In the genomic region with DNA sequence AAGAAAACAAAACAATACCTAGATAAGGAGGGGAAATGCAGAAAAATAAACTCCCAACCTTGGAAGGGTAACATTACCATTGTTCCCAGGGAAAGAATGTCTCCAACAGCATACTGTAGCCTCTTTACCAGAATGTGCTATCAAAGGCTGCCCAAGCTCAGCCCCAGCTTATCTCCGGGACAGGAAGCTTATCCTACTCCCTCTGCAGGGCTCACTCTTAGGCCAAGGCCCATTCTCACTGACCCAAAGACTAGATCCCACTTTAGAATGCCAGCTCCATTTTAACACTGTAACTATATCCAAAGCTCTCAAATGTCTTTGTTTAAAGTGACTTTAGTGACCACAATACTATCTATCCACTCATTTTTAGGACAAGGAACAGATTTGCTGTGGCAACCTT, we compare ENCODE assay signal across 26 mouse cellular contexts. TPM values are rescaled to one million over a fixed set of nuclear protein-coding genes. Genes with fewer than 3 reads are reported as not detected.
DNase-seq lines count a peak whose midpoint lies in the region; ATAC-seq and TF ChIP-seq lines count a peak whose summit lies in the region.
"Had no signal": no experiment of that assay in that cellular context is flagged by ENCODE, and none has a peak within 500 bp of the region (broad histone marks: within the 10 kb centered on the region; RNA-seq: fewer than 3 reads in every experiment).

No protein-coding gene starts in this region.

- DNase-seq in heart, adult 11 months, result peak; percentile 81
- no peak for DNase-seq in heart, adult 2 months
- no peak for DNase-seq in heart, adult 9 months (ENCODE audit: low spot score in 2 of 2)
- no peak for DNase-seq in ES-E14 (ENCODE audit: low read depth, low spot score)
- no peak for DNase-seq in liver, embryonic 14.5 days (ENCODE audit: low read depth in 3 of 3, low spot score in 3 of 3)
- no peak for DNase-seq in B cell, adult 2 months
- DNase-seq: adrenal gland, adult 8-10 months; cerebellum, adult 11-12 months; cerebellum, postnatal 10 days; gastrocnemius, postnatal 10 days; kidney, adult 8-10 months; kidney, postnatal 25 days; lung, adult 18-20 months; lung, postnatal 10 days; right cerebral cortex, postnatal 25 days; spleen, adult 18-20 months had no signal

- no peak overlapping the region for H3K9ac ChIP-seq in heart, adult 2 months (ENCODE audit: low read depth, low read length)
- H3K9ac ChIP-seq in heart, embryonic 16.5 days (ENCODE audit: low read length), result no peak overlapping the region
- peak overlapping the region; percentile 45; the same call in 1 of the 2 replicates for H3K9ac ChIP-seq in ES-E14 (ENCODE audit: insufficient read depth, low read depth, low read length, poor library complexity, severe bottlenecking)
- 0 out of 2 replicates have a peak overlapping the region, but pooled peaks have one; percentile 18 for H3K9ac ChIP-seq in liver, embryonic 14.5 days (replicated peaks)
- no peak overlapping the region for H3K9ac ChIP-seq in kidney, embryonic 16.5 days (replicated peaks; ENCODE audit: low read length)
- H3K9ac ChIP-seq: hindbrain, embryonic 14.5 days; midbrain, embryonic 12.5 days had no signal

- H3K27me3 ChIP-seq in heart, adult 2 months (ENCODE audit: control insufficient read depth, insufficient read depth, low read length), result no peaks in the 10 kb centered on the region
- no peaks in the 10 kb centered on the region for H3K27me3 ChIP-seq in heart, embryonic 16.5 days (ENCODE audit: control insufficient read depth, insufficient read depth, low read length)
- H3K27me3 ChIP-seq in liver, embryonic 14.5 days (ENCODE audit: control insufficient read depth, insufficient read depth, low read length), result no peaks in the 10 kb centered on the region
- H3K27me3 ChIP-seq in kidney, embryonic 16.5 days (ENCODE audit: insufficient read depth, low read length), result no peaks in the 10 kb centered on the region
- H3K27me3 ChIP-seq: midbrain, embryonic 12.5 days had no signal

- intact Hi-C loops in heart, adult 2 months (cut with DNase I), result no loop called here

- no peak for TF ChIP-seq CTCF in heart, adult 2 months (IDR thresholded peaks at IDR 0.05)
- TF ChIP-seq CTCF in liver, embryonic 14.5 days (IDR thresholded peaks at IDR 0.05; ENCODE audit: low read depth), result no peak

- peaks cover 3% of the 10 kb centered on the region for H3K36me3 ChIP-seq in heart, adult 2 months (ENCODE audit: control insufficient read depth, insufficient read depth, low read length)
- H3K36me3 ChIP-seq in heart, embryonic 16.5 days (ENCODE audit: control insufficient read depth, insufficient read depth), result no peaks in the 10 kb centered on the region
- no peaks in the 10 kb centered on the region; the same call in 1 of the 2 replicates for H3K36me3 ChIP-seq in ES-E14 (ENCODE audit: control insufficient read depth, insufficient read depth, low read length, poor library complexity, severe bottlenecking)
- H3K36me3 ChIP-seq in liver, embryonic 14.5 days (replicated peaks; ENCODE audit: control insufficient read depth, insufficient read depth, low read depth), result no peaks in the 10 kb centered on the region
- H3K36me3 ChIP-seq in kidney, embryonic 16.5 days (ENCODE audit: insufficient read depth, low read length), result no peaks in the 10 kb centered on the region
- H3K36me3 ChIP-seq: midbrain, embryonic 12.5 days had no signal

- no peaks in the 10 kb centered on the region for H3K9me3 ChIP-seq in heart, embryonic 16.5 days (replicated peaks; ENCODE audit: control insufficient read depth, low read length)
- no peaks in the 10 kb centered on the region for H3K9me3 ChIP-seq in ES-E14 (ENCODE audit: control insufficient read depth, insufficient read depth, low read depth, low read length)
- no peaks in the 10 kb centered on the region for H3K9me3 ChIP-seq in liver, embryonic 14.5 days (ENCODE audit: control insufficient read depth, low read length)
- H3K9me3 ChIP-seq in kidney, embryonic 16.5 days (ENCODE audit: low read length), result no peaks in the 10 kb centered on the region
- H3K9me3 ChIP-seq: forebrain, embryonic 10.5 days; G1E; midbrain, embryonic 12.5 days had no signal

- in situ Hi-C loops in ES-E14 (cut with MboI; ENCODE audit: low sequenced_read_pairs in 2 of 2, unreplicated experiment in 2 of 2), result no loop called here

- no peak overlapping the region for H3K4me3 ChIP-seq in heart, adult 2 months
- no peak overlapping the region for H3K4me3 ChIP-seq in heart, embryonic 16.5 days (ENCODE audit: low read length)
- peak overlapping the region in 1 of 2 experiments; percentile 31; a peak in 2 of 4 replicates for H3K4me3 ChIP-seq in ES-E14 (ENCODE audit: insufficient read depth in 1 of 2, low read depth in 1 of 2, low read length in 2 of 2, poor library complexity in 1 of 2, severe bottlenecking in 1 of 2)
- H3K4me3 ChIP-seq in liver, embryonic 14.5 days (ENCODE audit: insufficient read depth in 1 of 2, low read depth in 2 of 2, low read length in 2 of 2), result no peak overlapping the region
- H3K4me3 ChIP-seq in kidney, embryonic 16.5 days (ENCODE audit: low read length), result no peak overlapping the region
- H3K4me3 ChIP-seq: forebrain, embryonic 10.5 days; layer of hippocampus, adult 2 months; midbrain, embryonic 12.5 days had no signal

- H3K4me2 ChIP-seq in heart, embryonic 16.5 days (ENCODE audit: low read depth, low read length), result no peak overlapping the region
- peak overlapping the region; percentile 24 for H3K4me2 ChIP-seq in liver, embryonic 14.5 days (ENCODE audit: low read depth)
- H3K4me2 ChIP-seq in kidney, embryonic 16.5 days (replicated peaks; ENCODE audit: low read depth, low read length), result no peak overlapping the region
- H3K4me2 ChIP-seq: hindbrain, embryonic 14.5 days; midbrain, embryonic 12.5 days had no signal

- no peak for ATAC-seq in heart, embryonic 16.5 days (replicated peaks; ENCODE audit: extremely low read depth, insufficient read depth, low FRiP score)
- ATAC-seq in liver, embryonic 14.5 days (ENCODE audit: insufficient read depth), result no peak
- ATAC-seq in kidney, embryonic 16.5 days (ENCODE audit: low FRiP score, low TSS enrichment), result no peak
- ATAC-seq: activated CD4-positive, CD25-positive, alpha-beta regulatory T cell, adult 4 months; forebrain, embryonic 16.5 days; inflammation-experienced regulatory T-cells, adult 6 months had no signal

- no peak overlapping the region for H3K27ac ChIP-seq in heart, adult 2 months
- H3K27ac ChIP-seq in heart, embryonic 16.5 days (ENCODE audit: low read length), result peak overlapping the region; percentile 56
- H3K27ac ChIP-seq in ES-E14 (ENCODE audit: insufficient read depth, low read depth, low read length, poor library complexity, severe bottlenecking), result no peak overlapping the region
- no peak overlapping the region for H3K27ac ChIP-seq in liver, embryonic 14.5 days
- H3K27ac ChIP-seq in kidney, embryonic 16.5 days (ENCODE audit: low read length), result no peak overlapping the region
- H3K27ac ChIP-seq: forebrain, embryonic 10.5 days; hindbrain, embryonic 14.5 days; layer of hippocampus, adult 2 months; midbrain, embryonic 12.5 days had no signal

- TF ChIP-seq EP300 in heart, adult 2 months (IDR thresholded peaks at IDR 0.05; ENCODE audit: insufficient read depth, low read depth, low read length), result no peak
- TF ChIP-seq EP300 in liver, embryonic 14.5 days (IDR thresholded peaks at IDR 0.05; ENCODE audit: low read depth), result no peak

- TF ChIP-seq POLR2A in heart, adult 2 months (IDR thresholded peaks at IDR 0.05; ENCODE audit: insufficient read depth, low read depth, low read length), result no peak

- peaks cover 10% of the 10 kb centered on the region for H3K4me1 ChIP-seq in heart, adult 2 months (ENCODE audit: control insufficient read depth, insufficient read depth, low read length)
- peaks cover 28% of the 10 kb centered on the region for H3K4me1 ChIP-seq in heart, embryonic 16.5 days (ENCODE audit: control insufficient read depth, insufficient read depth, low read length)
- H3K4me1 ChIP-seq in ES-E14 (ENCODE audit: control insufficient read depth in 2 of 2, insufficient read depth in 2 of 2, low read length in 2 of 2, poor library complexity in 1 of 2), result peaks cover 2 to 10% of the 10 kb centered on the region in 2 experiments; a peak in 1 of 4 replicates
- peaks cover 34 to 38% of the 10 kb centered on the region in 2 experiments for H3K4me1 ChIP-seq in liver, embryonic 14.5 days (replicated peaks; ENCODE audit: control insufficient read depth in 2 of 2, insufficient read depth in 2 of 2, low read length in 1 of 2)
- H3K4me1 ChIP-seq in kidney, embryonic 16.5 days (ENCODE audit: insufficient read depth, low read length), result peaks cover 29% of the 10 kb centered on the region

- 9% methylated on average over 1 of the region's 1 CpGs for WGBS in heart, adult 2 months
- 13% methylated on average over 1 of the region's 1 CpGs for WGBS in heart, embryonic 16.5 days
- WGBS in liver, embryonic 14.5 days (ENCODE audit: insufficient replicate concordance), result 9% methylated on average over 1 of the region's 1 CpGs
- WGBS in kidney, embryonic 16.5 days, result 52% methylated on average over 1 of the region's 1 CpGs

- H3K79me2 ChIP-seq in heart, adult 2 months (replicated peaks; ENCODE audit: control insufficient read depth, insufficient read depth, low read length), result peaks cover 15% of the 10 kb centered on the region

RNA-seq across cellular contexts. Expression of a gene that starts 4.2 kb away (rescaled TPM):
- 10 to 100 TPM; 57.0 to 61.2 TPM for total RNA-seq in heart, adult 2 months (2021)
- 14.6 and 27.5 TPM in 2 replicates for polyA plus RNA-seq in heart, adult 2 months (2012; rRNA removed)
- 122 and 125 TPM in 2 replicates for polyA plus RNA-seq in heart, embryonic 16.5 days (2015; fragmentation: Nextera tagmentation; extraction: Ambion mirVana)
- 246 and 266 TPM in 2 replicates for total RNA-seq in ES-E14 (2012; rRNA removed)
- polyA plus RNA-seq in liver, embryonic 14.5 days (2012; rRNA removed), result 12.5 and 19.0 TPM in 2 replicates
- polyA plus RNA-seq in liver, embryonic 14.5 days (2014; fragmentation: Nextera tagmentation; extraction: Ambion mirVana), result 54.3 and 56.0 TPM in 2 replicates
- 155 and 169 TPM in 2 replicates for polyA plus RNA-seq in kidney, embryonic 16.5 days (2015; fragmentation: Nextera tagmentation; extraction: Ambion mirVana)

RNA-seq across cellular contexts. Expression of a gene that starts 35.6 kb away (rescaled TPM):
- 1 to 10 TPM; 3.5 to 4.0 TPM for total RNA-seq in heart, adult 2 months (2021)
- 1.1 and 1.8 TPM in 2 replicates for polyA plus RNA-seq in heart, adult 2 months (2012; rRNA removed)
- 1.2 and 1.4 TPM in 2 replicates for polyA plus RNA-seq in heart, embryonic 16.5 days (2015; fragmentation: Nextera tagmentation; extraction: Ambion mirVana)
- 5.0 and 6.4 TPM in 2 replicates for total RNA-seq in ES-E14 (2012; rRNA removed)
- 0.11 and 0.13 TPM in 2 replicates for polyA plus RNA-seq in liver, embryonic 14.5 days (2012; rRNA removed)
- polyA plus RNA-seq in liver, embryonic 14.5 days (2014; fragmentation: Nextera tagmentation; extraction: Ambion mirVana), result 0.30 and 0.49 TPM in 2 replicates
- 1.6 TPM in 2 replicates for polyA plus RNA-seq in kidney, embryonic 16.5 days (2015; fragmentation: Nextera tagmentation; extraction: Ambion mirVana)

RNA-seq across cellular contexts. Expression of a gene that starts 58.4 kb away (rescaled TPM):
- 10 to 100 TPM; 39.0 to 45.4 TPM for total RNA-seq in heart, adult 2 months (2021)
- polyA plus RNA-seq in heart, adult 2 months (2012; rRNA removed), result 12.3 and 23.8 TPM in 2 replicates
- polyA plus RNA-seq in heart, embryonic 16.5 days (2015; fragmentation: Nextera tagmentation; extraction: Ambion mirVana), result 28.4 and 31.0 TPM in 2 replicates
- total RNA-seq in ES-E14 (2012; rRNA removed), result 40.7 and 51.6 TPM in 2 replicates
- 11.1 and 18.6 TPM in 2 replicates for polyA plus RNA-seq in liver, embryonic 14.5 days (2012; rRNA removed)
- 14.3 and 14.7 TPM in 2 replicates for polyA plus RNA-seq in liver, embryonic 14.5 days (2014; fragmentation: Nextera tagmentation; extraction: Ambion mirVana)
- 40.0 and 40.5 TPM in 2 replicates for polyA plus RNA-seq in kidney, embryonic 16.5 days (2015; fragmentation: Nextera tagmentation; extraction: Ambion mirVana)

Comparison
In these comparisons a context has a peak if more than half of its experiments do, and no peak if none do; other contexts are left out.
1. H3K9ac ChIP-seq: peak in ES-E14 (single experiment) and liver, embryonic 14.5 days (single experiment); none in heart, adult 2 months (single experiment), heart, embryonic 16.5 days (single experiment) and kidney, embryonic 16.5 days (single experiment).